Mouse (Mus musculus): Measurements from ENCODE around the gene Tsc22d4.

The Tsc22d4 gene

DNA sequence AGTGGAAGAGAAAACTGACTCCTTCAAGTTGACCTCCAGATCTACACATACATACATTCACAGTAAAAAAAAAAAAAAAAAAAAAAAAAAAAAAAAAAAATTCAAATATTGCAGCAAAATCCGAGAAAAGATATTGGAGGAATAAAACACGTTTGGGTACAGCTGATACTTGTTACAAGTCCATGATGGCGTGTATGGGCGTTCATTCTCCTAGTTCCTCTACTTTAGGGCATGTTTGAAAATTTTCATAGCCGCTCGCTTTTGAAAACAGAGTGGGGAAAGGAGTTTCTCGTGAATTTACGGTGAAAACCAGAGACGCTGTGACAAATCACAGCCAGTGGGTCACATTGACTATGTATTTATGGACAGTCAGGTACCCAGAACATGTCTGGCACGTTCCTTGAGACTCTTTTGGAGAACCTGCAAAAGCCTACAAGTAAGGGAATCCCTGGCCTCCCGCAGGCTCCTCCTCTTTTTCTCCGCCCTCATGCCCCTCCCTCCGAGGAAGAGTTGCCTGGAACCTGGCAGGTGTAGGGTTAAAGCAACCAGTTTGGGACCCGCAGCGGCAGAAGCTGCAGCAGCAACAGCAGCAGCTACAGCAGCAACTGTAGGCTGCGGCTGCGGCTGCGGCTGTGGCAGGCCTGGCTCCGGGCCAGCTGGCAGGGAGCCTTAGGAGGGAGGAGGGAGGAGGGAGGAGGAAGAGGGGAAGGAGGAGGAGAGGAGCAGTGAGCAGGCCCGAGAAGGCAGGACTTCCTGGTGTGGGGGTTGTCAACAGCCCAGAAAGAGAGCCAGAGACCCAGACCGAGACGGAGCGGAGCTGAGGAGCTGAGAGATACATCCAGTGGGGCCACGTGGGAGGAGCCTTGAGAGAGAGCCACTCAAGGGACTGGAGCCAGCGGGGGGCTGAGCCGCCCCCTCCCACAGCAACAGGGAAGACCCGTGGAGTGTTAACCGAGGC is at the start of gene Tsc22d4:
Gene Tsc22d4, plus strand, starts transcription at position 517 of the 958 bp plus-strand sequence.
- peak; percentile 97 for DNase-seq (ENCODE audit: low read depth, low spot score)

DNA sequence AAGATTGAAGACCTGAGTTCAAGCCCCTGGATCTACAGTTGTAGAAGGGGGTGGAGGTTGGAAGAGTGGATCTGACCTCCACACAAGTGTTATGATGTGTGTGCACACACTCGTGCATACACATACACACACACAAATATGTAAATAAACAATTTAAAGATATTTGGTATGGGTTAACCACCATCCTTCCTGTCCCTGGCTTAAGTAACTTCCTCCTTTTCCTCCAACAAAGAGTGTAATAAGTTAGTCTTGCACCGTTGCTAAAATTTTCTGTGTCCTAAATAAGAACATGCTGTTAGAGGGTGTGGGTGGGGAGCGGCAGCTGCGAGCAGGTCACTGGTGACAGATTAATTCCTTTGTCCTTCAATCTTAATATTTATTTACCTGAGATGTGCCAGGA is 49.6 kb upstream of the Tsc22d4 start:
- no peak for DNase-seq (ENCODE audit: low read depth, low spot score)

DNA sequence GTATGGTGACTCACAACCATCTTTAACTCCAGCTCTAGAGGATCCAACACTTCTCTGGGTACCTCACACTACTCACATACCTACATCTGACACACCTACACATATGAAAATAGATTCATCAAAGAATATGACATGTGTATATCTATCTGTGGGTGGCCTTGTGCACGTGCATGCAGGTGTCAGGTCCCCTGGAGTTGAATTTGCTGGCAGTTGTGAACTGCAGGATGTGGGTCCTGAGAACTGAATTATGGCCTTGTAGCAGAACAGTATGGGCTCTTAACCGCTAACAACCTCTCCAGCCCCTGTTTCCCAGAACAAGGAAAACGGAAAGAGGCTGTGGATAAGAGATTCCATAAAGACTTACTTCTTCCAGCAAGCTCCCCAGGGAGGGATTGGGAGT is 46.5 kb upstream of the Tsc22d4 start:
- no peak for DNase-seq (ENCODE audit: low read depth, low spot score)

DNA sequence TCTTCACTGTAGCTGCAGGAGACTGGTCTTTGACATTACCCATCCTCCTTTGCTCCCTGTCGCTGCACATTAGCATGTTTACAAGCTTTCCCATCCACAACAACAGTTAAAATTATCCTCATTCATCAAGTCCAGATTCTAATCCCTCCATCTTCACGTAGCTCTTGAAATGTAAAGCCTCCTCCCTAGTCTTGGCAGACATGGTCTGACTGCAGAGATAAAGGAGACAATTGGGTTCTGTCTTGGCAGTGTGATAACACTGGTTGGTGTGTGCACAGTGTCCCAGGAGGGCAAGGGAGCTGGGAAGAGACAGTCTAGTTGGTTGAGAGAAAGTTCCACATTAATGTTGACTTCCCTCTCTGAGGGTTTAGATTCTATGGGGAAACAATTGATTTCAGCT is 45.7 kb upstream of the Tsc22d4 start:
- no peak for DNase-seq (ENCODE audit: low read depth, low spot score)

DNA sequence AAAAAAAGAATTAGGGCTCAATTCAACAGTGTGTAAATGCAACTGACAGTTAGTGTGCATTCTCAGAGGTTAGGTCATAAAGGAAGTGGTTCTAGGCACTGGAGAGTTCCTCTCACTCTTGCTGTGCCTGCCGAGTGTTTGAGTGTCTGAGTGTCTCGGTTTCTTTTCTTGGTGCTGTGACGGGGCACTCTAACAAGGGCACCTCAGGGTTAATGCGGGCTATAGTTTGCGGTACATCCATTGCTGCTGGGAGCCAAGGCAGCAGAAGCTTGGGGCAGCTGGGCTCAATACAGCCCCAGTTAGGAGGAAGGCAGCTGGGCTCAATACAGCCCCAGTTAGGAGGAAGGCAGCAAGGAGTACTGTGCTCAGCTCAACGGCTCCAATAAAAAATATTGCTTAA is 40.3 kb upstream of the Tsc22d4 start:
- DNase-seq (ENCODE audit: low read depth, low spot score): peak; percentile 45

DNA sequence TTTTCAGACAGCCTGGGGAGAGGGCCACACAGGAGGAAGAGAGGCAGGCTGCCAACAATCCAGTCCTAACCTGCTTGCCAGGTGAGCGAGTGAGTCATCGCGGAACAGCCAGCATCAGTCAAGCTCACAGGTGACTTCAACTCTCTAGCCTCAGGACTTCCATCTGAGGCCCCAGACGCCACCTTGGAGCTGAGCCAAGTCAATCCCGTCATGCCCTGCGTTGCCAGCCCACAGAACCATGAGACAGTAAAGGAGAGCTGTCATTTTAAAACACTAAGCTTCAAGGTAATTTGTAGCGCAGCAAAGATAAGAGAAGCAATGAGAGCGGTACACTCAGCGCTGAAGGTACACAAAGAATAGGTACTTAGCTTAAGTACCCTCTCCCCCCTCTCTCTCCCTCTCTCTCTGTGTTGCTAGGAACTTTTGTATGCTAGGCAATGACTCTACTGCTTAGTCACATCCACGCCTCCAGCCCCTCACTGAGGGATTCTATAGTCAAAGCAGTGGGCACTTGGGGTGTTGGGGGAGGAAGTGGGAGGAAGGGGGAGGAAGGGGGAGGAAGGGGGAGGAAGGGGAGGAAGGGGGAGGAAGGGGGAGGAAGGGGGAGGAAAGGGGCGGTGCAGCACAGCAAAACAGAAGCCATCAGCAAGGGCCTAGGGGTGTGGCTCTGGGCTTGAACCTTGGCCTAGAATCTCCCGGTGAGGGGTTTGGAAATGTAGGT is 38.5 kb upstream of the Tsc22d4 start:
- peak; percentile 90 for DNase-seq (ENCODE audit: low read depth, low spot score)

DNA sequence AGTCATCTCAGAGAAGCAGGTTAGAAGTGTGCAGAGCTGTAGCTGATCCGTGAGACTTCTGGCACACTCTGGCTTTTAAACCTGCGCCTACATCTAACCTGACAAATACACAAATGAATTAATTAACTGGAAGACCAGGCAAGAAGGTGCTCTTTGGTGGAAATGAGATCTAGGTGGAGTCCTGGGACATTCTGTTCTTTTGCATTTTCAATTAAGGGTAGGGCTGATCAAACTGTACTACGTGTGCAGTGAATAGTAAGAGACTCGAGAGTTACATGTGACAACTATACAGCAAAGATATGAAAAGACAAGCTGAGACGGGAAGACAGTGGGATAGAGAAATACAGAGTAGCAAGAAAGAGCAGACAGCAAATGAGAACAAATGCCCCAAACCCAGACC is 32.1 kb upstream of the Tsc22d4 start:
- DNase-seq (ENCODE audit: low read depth, low spot score): no peak

DNA sequence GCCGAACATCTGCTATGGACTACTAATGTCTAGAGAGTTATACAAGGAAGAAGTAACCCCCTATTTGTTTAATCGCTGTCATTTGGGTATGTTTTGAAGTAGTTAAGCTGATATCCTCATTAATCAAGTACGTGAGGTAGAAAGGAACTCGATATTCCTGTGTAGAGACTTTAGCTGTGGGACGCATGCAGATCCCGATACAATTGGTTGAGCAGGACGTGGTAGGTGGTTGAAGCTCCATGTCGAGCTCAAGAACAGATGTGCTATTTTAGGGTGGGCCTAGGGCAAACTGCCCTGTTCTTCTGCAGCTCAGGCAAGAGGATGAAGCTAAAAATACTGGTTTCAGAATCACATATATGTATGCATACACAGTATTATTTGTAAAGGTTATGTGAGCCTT is 29.8 kb upstream of the Tsc22d4 start:
- no peak for DNase-seq (ENCODE audit: low read depth, low spot score)

DNA sequence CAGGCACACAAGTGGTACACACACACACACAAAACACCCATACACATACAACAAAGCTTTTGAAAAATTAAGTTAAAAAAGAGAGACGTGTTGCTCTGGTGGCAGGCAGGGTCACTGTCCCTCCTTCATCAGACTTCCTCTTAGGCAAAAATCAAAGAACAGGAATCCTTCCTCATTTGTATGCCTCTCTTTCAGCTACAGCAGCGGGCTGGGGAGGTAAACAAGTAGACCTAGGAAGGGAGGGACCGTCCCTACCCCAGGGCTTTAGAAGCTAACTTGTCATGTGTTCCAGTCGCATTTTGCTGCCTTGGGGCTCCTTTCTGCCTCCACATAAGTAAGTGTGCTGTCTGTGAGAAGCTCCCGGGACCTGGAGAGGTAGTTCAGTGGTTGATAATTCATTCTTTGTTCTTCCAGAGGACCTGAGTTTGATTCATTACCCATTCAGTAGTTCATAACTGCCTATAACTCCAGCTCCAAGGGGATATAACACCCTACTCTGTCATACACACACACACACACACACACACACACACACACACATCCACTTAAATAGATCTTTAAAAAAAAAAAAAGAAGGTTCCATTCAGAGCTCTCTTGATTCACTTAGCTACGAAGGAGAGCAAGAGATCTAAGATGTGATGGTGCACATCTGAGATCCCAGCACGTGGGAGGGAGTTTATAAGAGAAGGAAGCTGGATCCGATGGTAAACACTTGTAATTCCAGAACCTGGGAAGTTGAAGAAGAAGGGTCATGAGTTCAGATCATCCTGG is 27.3 kb upstream of the Tsc22d4 start:
- peak; percentile 79 for DNase-seq (ENCODE audit: low read depth, low spot score)

DNA sequence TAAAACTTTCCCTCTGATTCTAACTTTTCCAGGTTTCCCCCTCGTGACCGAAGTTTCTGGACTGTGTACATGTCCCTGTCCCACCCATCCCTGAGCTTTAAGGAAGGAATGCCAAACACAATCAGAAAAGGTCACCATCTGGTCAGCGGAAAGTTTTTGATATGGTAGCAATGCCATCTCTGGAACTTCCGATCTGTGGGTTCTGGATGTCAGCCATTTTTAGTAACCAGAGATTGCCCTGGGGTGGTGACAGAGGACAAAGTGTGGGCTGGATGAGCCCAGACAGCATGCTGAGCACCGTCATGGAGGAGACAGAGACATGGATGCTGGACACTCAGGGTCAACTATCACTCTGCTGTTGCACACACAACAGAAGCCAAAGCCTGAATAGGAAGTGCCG is 26.4 kb upstream of the Tsc22d4 start:
- no peak for DNase-seq (ENCODE audit: low read depth, low spot score)

DNA sequence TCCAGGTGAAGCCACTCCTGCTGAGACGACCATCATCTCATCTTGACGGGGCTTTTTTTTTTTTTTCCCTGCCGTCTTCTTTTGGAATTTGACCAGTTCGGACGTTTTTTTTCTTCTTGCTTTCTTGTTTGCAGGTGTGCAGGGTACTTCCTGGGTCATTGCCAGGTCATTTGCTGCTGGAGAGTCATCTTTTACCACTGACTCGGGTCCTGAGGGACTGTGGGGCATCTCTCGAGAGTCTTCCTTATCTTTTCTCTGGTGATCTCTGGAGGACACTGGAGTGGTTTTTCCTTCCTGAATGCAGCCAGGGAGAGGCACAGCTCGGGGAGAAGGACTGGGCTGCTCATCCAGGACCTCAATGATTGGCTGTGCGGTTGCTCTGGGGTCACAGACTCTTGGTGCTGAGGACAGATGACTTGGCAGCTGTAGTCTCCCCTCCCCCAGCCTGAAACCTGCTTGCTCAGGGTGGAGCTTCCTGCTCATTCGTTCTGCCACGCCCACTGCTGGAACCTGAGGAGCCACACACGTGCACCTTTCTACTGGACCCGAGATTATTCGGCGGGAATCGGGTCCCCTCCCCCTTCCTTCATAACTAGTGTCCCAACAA is 24.9 kb upstream of the Tsc22d4 start:
- DNase-seq (ENCODE audit: low read depth, low spot score): peak; percentile 64

DNA sequence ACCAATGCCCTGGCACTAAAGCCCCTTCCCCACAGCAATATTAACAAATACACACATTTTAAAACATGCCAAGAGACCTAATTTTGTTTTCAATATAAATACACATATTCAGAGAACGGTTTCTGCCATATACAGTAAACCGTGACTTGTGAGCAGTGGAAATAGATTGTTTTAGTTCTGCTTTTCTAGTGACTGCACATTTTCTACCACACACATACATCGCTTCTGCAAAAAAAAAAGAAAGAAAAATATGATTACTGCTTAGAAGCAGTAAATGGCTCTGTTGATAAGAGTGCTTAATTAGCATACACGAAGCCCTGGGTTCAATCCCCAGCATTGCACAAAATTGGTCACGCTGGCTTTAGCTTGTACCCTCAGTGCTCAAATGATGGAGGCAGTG is 21.7 kb upstream of the Tsc22d4 start:
- no peak for DNase-seq (ENCODE audit: low read depth, low spot score)

DNA sequence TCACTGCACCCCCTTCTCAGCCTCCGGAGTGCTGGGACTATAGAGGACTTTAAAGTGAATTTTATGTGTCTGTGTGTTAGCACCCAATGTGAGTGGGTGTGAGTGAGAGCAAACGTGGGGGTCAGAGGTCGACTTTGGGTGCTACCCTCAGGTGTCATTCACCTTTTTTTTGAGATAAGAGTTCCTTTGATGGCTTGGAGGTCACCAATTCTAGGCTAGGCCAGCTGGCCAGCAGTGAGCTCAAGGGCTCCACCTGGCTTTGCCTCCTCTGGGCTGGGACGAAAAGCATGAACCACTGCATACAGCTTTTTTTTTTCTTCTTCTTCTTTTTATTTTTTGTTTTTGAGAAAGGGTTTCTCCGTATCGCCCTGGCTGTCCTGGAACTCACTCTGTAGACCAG is 18.8 kb upstream of the Tsc22d4 start:
- no peak for DNase-seq (ENCODE audit: low read depth, low spot score)

DNA sequence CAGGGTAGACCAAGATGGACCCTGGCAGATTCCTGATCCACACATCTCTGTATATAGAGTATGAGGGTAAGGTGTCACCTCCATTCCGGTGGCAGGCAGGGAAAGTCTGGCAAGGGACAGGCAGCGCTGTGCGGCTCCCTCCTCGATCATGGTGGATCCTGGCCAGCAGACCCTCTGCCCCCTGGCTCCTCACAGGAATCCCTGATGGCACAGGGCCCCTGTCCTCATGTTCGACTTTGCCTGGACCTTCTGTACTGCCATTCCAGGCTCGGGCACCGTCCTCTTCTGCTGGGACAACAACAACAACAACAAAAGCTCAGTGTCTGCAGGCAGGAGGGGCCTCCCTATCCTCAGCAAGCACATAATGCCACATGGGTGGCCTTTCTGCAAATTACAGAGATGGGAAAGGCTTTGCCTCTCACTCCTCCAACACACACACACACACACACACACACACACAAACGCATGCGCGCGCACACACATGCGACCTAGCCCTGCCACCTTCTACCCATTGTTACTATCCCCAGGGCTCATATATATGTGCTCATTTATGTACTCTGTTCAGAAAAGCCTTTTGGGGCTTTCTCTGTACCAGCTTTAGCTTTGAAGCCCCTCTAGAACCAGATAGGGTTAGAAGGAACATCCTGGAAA is 11.8 kb upstream of the Tsc22d4 start:
- DNase-seq (ENCODE audit: low read depth, low spot score): no peak

DNA sequence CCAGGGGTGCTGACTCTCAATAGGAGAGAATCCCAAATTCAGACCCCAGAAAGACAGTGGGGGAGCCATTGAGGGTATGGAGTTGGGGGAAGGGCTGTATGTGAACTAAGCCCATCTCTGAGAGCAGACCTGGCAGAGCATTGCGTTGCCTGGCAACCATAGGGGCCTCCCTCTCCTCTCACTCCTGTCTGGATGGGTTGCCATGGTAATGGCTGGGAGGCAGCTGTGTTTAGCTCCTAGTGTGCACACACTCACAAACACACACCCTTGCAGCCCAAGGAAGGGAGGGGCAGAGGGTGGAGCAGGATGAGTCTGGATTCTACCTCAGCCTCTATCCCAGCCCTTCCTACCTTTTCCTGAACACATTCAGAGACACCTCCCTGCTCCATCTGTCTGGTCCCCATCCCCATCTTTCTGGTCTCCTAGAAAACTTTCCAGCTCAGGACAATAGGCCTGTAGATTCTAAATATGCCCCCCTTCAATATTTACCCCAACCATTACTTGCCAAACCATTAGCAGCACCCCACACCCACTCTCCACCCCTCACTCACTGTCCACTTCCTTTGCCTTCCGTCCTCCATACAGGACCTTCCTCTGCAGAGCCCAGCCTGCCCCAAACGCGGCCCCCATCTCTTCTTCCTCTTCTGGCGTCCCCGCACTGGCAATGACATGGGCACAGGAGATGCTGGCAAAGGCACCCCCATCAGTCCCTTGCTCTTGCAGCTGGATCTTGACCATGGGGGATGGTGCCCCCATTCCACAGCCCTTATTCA is 11.1 kb upstream of the Tsc22d4 start:
- DNase-seq (ENCODE audit: low read depth, low spot score): no peak

DNA sequence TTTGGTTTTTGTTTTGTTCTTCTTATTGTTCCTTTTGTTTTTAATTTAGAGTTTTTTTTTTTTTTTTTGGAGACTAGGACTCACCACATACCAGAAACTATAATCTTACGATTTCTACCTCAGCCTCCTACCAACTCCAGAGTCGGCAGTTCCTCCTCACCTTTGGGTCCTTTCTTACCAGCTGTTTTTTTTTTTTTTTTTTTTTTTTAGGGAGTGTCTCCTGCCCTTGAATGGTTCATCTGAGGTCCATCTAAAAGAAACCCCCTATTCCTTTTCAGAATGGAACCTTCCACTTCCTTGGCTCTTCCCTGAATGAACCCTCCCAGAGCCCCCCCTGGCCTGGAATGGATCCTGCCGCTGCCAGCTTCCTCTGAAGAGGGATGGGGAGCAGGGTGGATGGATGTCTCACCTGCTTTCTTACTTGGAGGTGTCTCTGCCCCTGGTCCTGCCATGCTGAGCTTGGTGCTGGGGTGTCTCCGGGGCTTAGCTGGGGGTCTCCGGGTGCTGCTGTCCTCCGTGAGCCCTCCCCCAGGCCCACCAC is 8.1 kb upstream of the Tsc22d4 start:
- no peak for DNase-seq (ENCODE audit: low read depth, low spot score)

DNA sequence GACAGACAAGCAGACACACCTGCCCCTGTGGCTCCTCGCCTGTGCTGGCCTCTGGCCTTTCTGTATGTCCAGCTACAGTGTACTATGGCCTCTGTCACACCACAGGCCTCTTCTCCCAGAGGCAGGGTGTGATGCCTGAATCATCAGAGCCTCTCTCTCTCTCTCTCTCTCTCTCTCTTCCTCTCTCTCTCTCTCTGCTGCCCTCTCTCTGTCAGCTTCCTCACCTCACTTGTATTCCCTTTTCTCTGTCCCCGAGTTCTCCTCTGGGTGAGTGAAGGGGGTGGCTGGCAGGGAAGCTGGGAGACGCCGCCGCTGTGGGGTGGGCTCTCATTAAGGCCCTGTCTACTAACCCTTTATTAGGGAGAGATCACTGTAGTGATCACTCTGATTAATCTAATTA is 7.0 kb upstream of the Tsc22d4 start:
- DNase-seq (ENCODE audit: low read depth, low spot score): no peak

DNA sequence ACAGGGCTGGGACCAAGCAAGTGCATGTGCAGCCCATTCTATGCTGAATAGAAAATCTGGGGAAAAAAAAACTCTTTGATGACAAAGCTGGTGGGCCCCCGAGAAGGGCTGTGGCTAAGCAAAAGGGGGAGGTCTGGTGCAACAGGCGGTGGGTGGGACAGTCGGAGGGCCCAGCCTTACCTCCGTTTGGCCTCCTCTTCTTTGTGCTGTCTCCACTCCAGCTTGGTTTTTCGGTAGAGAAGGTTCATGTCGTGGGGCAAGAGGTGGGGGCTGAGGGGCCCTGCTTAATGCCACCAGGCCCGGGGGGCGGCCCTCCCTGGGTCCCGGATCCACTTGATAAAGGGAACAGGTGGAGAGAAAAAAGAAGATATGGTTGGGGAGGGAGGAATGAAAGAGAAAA is 6.1 kb upstream of the Tsc22d4 start:
- DNase-seq (ENCODE audit: low read depth, low spot score): no peak

DNA sequence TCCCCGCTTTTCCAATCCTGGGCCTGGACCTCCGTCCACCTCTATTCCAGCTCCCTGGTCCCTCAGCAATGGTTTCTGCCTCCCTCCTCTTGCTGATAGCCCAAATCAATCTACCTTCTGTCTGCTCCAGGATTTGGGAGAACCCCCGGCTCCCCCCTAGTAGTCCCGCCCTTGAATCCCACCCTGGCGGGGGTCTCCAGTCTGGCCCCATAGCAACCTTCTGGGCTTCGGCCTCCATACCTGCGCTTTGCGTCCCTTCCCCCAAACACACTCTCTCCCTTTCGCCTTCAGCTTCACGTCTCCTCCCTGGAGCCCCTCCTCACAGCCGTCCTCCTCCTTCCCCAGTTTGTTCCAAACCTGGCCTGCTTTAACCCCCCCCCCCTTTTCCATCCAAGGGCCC is 5.0 kb upstream of the Tsc22d4 start:
- no peak for DNase-seq (ENCODE audit: low read depth, low spot score)

All from CD4-positive helper T cell, adult 2 months (primary cell).